Mouse (Mus musculus): ENCODE measurements at regions not wholly inside any gene's neighbourhood (a gene's known extent, or its start where the extent isn't known, plus 50 kb on each side); places are given as distances from the start of the nearest gene placed in this dataset.

DNA sequence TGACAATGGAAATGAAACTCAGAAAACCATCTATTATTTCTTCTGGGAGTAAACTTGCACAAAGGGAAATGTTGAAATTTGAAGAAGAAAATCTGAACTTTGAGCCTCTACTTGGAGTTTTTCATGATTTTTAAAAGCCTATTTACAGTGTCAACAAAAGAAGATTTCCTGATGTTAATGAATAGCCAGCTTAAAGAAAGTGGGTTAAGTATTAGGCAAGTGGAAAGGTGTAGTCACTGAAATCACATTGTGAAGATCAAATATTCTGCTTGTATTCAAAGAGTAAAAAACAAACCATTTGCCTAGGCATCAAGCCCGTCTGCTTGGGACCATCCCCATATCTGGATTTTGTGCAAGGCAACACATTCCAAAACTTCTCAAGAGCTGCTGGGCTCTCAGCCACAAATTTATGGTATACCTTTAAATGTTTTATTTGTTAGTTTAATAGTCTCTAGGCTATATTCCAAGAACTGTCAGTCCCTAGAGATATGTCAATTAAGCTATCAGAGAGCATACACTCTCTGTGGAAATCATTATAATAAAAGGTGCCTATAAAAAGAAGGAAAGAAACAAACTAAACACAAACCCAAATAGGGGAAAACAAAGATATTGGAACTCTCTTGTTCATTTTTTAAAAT, 190.8 kb upstream of the Mgat4c start:
- TF ChIP-seq CTCF (IDR thresholded peaks at IDR 0.05; ENCODE audit: low read depth): no peak
- TF ChIP-seq EP300 (IDR thresholded peaks at IDR 0.05; ENCODE audit: low read depth): peak; percentile 37; the same call in 1 of the 2 replicates
